Mouse (Mus musculus): Measurements from ENCODE around the gene Dcaf1.

Dcaf1 gene

GRCm38 (mm10) chr9:106821618-106822380, at the start of gene Dcaf1:
Gene Dcaf1 (plus strand): TSS chr9:106821874.
- peak; percentile 94 to 97 for DNase-seq (ENCODE audit: inconsistent age in 2 of 2, low spot score in 1 of 2)

GRCm38 (mm10) chr9:106776116-106776515, 45.6 kb upstream of the Dcaf1 start:
- no peak for DNase-seq (ENCODE audit: inconsistent age in 2 of 2, low spot score in 1 of 2)

- DNase-seq (ENCODE audit: inconsistent age in 2 of 2, low spot score in 1 of 2) = no peak
Measured at GRCm38 (mm10) chr9:106777423-106777822, 44.3 kb upstream of the Dcaf1 start.

GRCm38 (mm10) chr9:106778319-106778718, 43.4 kb upstream of the Dcaf1 start:
- DNase-seq (ENCODE audit: inconsistent age in 2 of 2, low spot score in 1 of 2) = no peak

GRCm38 (mm10) chr9:106780086-106780485, 41.6 kb upstream of the Dcaf1 start:
- DNase-seq (ENCODE audit: inconsistent age in 2 of 2, low spot score in 1 of 2) = no peak

GRCm38 (mm10) chr9:106783554-106783953, 38.1 kb upstream of the Dcaf1 start:
- peak; percentile 46 to 77 for DNase-seq (ENCODE audit: inconsistent age in 2 of 2, low spot score in 1 of 2)

- DNase-seq (ENCODE audit: inconsistent age in 2 of 2, low spot score in 1 of 2) = no peak
Measured at GRCm38 (mm10) chr9:106785206-106785605, 36.5 kb upstream of the Dcaf1 start.

GRCm38 (mm10) chr9:106787979-106788811, 33.5 kb upstream of the Dcaf1 start:
- peak; percentile 20 to 74 for DNase-seq (ENCODE audit: inconsistent age in 2 of 2, low spot score in 1 of 2)

- peak; percentile 88 to 97 for DNase-seq (ENCODE audit: inconsistent age in 2 of 2, low spot score in 1 of 2)
Measured at GRCm38 (mm10) chr9:106788812-106789321, 32.8 kb upstream of the Dcaf1 start, which contains the start of gene Rad54l2. Gene Rad54l2 (minus strand): TSS chr9:106789194.

- DNase-seq (ENCODE audit: inconsistent age in 2 of 2, low spot score in 1 of 2) = no peak
Measured at GRCm38 (mm10) chr9:106789363-106789762, 32.3 kb upstream of the Dcaf1 start.

- DNase-seq (ENCODE audit: inconsistent age in 2 of 2, low spot score in 1 of 2) = no peak
Measured at GRCm38 (mm10) chr9:106790831-106791230, 30.8 kb upstream of the Dcaf1 start.

GRCm38 (mm10) chr9:106806503-106806902, 15.2 kb upstream of the Dcaf1 start:
- DNase-seq (ENCODE audit: inconsistent age in 2 of 2, low spot score in 1 of 2) = no peak

- DNase-seq (ENCODE audit: inconsistent age in 2 of 2, low spot score in 1 of 2) = no peak
Measured at GRCm38 (mm10) chr9:106818191-106818590, 3.5 kb upstream of the Dcaf1 start.

- peak; percentile 7 to 45 for DNase-seq (ENCODE audit: inconsistent age in 2 of 2, low spot score in 1 of 2)
Measured at GRCm38 (mm10) chr9:106819201-106819600, 2.5 kb upstream of the Dcaf1 start.

- peak in 1 of 2 experiments; percentile 8 for DNase-seq (ENCODE audit: inconsistent age in 2 of 2, low spot score in 1 of 2)
Measured at GRCm38 (mm10) chr9:106821050-106821617, 540 bp upstream of the Dcaf1 start.

- DNase-seq (ENCODE audit: inconsistent age in 2 of 2, low spot score in 1 of 2) = peak; percentile 93 to 97
Measured at GRCm38 (mm10) chr9:106822381-106823104, 869 bp downstream of the Dcaf1 start.

- no peak for DNase-seq (ENCODE audit: inconsistent age in 2 of 2, low spot score in 1 of 2)
Measured at GRCm38 (mm10) chr9:106840569-106840968, 18.9 kb downstream of the Dcaf1 start.

GRCm38 (mm10) chr9:106842800-106843199, 21.1 kb downstream of the Dcaf1 start:
- no peak for DNase-seq (ENCODE audit: inconsistent age in 2 of 2, low spot score in 1 of 2)

- no peak for DNase-seq (ENCODE audit: inconsistent age in 2 of 2, low spot score in 1 of 2)
Measured at GRCm38 (mm10) chr9:106856664-106857063, 35.0 kb downstream of the Dcaf1 start.

- no peak for DNase-seq (ENCODE audit: inconsistent age in 2 of 2, low spot score in 1 of 2)
Measured at GRCm38 (mm10) chr9:106858036-106858435, 36.4 kb downstream of the Dcaf1 start.

GRCm38 (mm10) chr9:106874216-106874615, 52.5 kb downstream of the Dcaf1 start:
- DNase-seq (ENCODE audit: inconsistent age in 2 of 2, low spot score in 1 of 2) = no peak
